Mouse (Mus musculus): ENCODE measurements around the gene Gm26602.

Gene Gm26602

DNA sequence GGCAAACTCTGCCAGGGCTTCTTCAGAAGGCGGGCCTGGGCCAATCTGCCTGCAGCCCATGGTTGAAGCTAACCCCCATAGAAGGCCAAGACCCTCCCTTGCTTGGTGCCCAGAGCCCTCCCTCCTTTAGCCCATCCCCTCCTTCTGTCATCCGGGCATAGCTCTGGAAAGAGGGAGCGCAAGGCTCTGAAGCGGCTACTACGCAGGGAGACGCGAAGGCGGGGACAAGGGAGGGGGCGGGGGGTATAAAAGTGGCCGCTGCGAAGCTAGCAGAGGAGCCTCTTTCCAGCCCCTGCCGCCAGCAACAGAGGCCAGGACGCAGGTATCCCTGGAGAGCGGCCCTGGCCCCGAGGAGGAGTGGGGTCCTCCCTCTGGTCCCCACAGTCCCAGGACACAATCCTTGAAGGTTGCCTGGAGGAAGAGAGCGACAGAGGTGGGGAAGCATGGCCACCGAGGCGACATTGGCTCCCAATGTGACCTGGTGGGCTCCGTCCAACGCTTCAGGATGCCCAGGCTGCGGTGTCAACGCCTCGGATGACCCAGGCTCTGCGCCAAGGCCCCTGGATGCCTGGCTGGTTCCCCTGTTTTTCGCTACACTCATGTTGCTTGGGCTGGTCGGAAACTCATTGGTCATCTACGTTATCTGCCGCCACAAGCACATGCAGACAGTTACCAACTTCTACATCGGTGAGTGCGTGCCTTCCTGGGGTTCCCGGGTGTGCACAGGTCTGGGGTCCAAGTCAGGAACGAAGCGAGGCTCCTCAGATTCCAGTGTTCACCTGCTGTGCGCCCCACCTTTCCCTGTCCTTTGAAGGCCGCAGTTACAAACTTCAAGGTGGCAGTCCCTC is 7.8 kb downstream of the Gm26602 start:
- peak; percentile 54 to 56 for DNase-seq

DNA sequence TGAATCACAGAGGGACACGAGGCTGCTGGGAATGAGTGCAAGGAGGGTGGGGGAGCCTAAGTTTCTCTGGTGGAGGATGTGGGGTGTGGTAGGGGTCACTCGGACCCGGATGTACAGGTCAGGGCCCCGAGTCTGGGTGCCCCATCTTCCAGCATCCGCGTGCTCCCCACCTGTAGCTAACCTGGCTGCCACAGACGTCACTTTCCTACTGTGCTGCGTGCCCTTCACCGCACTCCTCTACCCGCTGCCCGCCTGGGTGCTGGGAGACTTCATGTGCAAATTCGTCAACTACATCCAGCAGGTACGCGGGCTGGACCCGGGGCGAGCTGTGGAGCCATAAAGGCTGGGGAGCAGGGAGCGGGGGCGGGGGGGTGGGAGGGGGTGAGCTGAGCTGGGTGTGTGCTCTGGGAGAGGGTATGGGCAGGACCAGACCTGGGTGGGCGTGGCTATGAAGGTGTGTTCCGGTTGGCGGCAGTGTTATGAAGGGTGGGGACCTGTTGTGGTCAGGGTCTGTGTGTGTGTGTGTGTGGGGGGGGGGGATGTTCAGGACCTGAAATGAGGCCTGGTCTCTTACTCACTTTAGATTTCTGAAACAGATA is 8.7 kb downstream of the Gm26602 start:
- no peak for DNase-seq

DNA sequence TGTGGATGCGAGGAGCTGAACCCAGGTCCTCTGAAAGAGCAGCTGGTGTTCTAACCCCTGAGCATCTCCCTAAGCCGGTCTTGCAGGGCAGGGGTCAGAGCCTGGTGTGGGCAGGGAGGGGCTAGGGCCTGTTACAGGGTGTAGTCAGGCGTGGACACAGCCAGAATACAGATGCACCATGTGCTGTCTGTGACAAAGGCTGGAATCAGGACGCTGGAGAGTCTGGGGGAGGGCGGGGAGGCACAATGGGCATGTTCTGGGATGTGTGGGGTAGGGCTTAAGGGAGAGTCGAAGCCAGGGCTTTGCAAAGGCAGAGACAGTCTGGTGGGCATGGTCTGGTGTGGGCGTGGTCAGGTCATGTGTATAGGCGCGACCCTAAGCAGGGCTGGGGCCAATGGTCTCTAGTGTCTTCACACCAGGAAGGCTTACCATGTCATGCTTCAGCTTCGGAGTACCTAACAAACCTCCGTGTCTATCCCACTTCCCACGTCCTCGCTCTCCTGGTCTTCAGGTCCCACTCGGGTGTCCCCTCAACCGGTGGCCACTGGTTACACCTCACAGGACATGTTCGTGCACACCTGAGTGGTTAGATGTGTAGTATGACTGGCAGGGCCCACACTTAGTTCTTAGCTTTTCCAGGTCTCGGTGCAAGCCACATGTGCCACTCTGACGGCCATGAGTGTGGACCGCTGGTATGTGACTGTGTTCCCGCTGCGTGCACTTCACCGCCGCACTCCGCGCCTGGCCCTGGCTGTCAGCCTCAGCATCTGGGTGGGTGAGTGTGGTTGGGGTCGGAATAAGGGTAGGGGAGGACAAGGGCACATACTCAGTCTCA is 9.6 kb downstream of the Gm26602 start:
- DNase-seq = no peak

DNA sequence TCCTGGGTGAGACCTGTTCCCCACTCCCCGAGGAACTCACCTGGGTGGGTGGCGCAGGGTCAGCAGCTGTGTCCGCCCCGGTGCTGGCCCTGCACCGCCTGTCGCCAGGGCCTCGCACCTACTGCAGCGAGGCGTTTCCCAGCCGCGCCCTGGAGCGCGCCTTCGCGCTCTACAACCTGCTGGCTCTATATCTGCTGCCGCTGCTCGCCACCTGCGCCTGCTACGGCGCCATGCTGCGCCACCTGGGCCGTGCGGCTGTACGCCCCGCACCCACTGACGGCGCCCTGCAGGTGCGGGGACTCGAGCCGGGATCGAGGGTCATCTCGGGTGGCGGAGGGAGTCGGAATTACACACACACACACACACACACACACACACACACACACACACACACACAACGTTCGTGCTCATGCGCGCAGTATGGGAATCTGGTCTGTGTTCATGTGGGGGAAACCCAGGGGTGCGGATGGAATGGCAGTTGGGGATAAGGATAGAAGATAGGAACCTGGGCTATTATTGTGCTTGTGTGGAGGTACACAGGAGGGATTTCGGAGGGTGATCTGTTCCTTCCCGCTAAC is 10.4 kb downstream of the Gm26602 start, which contains the start of gene R3hdm4:
Gene R3hdm4 (minus strand): TSS at position 251 of the 578 bp plus-strand sequence.
- DNase-seq = peak in 1 of 2 experiments; percentile 50

DNA sequence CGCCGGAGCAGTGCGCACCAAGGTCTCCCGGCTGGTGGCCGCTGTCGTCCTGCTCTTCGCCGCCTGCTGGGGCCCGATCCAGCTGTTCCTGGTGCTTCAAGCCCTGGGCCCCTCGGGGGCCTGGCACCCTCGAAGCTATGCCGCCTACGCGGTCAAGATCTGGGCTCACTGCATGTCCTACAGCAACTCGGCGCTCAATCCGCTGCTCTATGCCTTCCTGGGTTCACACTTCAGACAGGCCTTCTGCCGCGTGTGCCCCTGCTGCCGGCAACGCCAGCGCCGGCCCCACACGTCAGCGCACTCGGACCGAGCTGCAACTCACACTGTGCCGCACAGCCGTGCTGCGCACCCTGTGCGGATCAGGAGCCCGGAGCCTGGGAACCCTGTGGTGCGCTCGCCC is 10.9 kb downstream of the Gm26602 start:
- DNase-seq = peak in 1 of 2 experiments; percentile 56

DNA sequence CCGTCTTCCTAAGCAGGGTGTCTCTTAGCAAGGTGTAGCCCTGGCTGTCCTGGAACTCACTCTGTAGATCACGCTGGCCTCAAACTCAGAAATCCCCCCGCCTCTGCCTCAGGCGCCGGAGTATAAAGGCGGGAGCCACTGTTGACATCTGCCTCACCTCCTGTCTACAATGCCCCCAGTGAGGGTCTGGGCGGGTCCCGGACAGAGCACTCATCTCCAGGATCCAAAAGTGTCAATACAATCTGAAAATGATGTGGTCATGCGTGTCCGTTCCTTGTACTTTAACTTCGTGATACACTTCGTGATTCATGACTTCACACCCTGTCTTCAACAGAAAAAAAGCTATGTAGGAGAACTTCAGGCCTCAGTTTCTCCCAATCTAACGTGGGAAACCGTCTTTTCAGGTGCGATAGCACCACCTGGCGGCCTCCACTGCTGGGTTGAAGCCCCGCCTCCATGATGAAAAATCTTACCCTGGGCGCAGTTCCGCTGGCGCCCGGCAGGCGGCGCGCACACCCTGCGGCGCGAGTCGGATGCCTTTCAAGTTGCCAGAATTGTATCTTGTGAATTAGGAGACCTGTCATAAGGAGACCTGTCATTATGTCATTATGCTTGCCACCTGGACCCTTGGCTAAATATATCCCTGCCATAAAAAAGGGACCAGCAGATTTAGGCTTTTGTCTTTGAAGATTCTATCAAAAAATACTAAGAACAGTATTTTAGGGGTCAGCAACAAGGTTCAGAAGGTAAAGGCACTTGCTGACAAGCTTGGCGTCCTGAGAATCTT is 14.5 kb downstream of the Gm26602 start:
- peak; percentile 88 to 99 for DNase-seq

DNA sequence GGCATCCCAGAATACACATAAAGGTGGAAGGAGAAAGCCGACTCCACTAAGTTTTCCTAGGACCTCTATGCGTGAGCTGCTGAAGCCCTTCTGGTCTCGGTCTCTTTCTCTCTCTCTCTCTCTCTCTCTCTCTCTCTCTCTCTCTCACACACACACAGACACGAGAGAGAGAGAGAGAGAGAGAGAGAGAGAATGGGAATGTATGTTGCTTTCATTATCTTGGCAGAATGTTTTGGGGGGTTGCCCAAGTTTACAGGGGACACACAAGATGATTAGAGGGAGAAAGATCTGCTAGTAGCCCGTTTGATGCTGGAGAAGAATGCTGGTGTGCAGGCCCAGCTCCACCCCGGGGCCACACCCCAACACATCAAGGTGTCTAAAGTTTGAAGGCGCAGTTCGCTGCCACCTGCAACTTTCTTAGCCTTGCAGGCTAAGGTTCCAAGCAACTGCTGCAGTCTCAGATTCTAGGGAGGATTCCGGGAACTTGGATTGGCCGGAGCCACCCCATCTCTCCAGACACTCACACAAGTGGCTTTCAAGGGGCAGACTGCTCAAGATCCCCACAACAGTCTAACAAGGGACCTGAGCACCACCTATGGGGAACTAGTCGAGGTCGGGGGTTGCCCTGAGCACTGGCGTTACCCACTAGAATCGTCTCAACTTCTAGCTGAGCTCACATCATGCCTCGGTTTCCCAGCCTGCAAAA is 15.3 kb downstream of the Gm26602 start:
- DNase-seq = no peak

DNA sequence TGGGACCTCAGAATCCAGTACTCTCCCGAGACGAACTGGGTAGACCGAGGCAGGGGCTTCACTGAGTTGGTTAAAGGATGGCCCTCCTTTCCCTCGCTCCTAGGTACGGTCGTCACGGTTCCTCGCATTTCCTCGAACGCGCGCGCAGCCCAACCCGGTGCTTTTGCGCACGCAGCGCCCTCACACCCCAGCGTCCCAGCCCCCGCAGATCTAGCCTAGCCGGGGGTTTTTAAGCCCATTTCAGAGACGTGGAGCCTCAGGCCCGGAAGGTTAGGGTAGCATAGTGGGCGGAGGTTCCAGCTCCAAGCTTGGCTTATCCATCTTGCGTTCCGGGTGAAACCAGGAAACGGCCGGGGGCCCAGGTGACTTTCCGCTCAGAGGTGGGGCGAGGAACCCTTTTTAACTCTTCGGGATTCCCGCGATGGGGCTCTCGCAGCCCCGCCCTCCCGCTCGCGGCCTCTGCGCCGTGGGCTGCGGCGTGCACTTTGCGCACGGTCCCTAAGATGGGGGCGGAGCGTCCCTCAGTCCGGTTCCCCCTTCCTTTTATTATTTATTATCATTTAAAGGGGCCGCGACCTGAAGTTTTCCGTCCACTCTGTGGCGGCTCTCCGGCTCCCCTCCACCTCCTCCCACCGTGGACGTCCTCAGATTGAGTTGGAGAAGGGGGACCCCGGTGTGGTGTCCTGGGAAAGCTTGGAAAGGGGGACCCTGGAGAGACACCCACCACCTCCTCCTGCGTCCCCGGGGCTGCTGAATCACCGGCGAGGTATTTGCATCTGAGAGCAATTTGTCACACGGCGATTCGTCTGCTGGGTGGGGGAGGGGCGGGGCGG is 16.1 kb downstream of the Gm26602 start, which contains the start of gene Arid3a:
Gene Arid3a (plus strand): TSS at position 553 of the 833 bp plus-strand sequence.
- DNase-seq = peak; percentile 90 to 93

DNA sequence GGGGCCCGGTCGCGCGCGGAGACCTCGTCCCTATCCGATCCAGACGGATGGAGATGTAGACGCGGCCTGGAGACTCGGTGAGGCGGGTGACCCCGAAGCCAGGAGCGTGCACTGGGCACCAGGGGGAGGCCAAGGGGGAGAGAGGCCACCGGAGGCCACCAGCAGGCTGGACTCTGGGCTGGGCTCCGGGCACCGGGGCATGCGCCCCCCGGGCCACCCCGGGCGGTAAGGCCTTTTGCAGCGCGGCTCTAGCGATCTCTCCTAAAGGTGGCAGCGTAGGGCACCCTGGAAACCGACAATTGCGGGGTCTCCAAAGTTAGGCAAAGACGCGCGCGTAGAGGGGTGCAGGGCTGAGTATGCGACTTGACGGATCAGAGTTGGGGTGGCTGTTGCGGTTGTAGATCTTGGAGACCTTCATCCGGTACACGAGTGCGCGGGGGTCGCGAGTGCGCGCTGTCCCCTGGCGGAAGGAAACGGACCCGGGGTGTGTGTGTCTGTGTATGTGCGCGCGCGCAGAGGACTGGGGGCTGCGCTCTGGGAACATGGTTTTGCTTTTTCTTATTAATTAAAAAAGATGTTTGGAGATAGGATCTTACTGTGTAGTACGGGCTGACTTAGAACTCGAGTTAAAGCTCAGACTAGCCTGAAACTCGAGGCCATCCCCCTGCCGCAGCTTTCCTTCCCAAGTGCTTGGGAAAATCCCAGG is 16.8 kb downstream of the Gm26602 start:
- DNase-seq = peak; percentile 52 to 63

DNA sequence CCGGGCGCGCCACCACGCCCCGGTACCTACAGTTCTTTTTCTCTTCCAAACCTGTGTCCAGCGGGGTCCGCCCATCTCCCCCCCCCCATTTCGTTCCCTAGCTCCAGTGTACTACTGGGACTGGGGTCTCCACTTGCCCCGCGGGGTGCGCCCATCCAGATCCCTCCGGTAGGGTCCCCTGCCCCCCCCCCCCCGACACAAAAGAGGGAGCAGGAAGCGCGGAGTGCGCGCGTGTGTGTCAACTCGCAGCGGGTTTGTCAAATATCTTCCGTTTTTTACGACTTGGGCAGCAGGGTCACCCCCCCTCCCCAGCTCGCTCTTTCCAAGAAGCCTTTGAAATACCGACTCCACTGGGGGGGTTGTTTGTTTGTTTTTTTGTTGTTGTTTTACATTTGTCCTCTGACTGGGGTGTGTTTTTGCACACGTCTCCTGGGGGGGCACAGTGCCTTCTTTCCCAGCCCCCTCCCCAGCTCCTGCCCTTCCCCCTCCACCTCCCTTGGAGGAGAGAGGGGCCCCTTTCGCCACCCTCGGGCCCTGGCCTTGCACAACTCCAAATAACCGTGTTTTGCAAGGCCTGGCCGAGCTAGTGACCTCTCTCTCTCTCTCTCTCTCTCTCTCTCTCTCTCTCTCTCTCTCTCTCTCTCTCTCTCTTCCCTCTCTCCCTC is 17.5 kb downstream of the Gm26602 start:
- peak in 1 of 2 experiments; percentile 40 for DNase-seq

DNA sequence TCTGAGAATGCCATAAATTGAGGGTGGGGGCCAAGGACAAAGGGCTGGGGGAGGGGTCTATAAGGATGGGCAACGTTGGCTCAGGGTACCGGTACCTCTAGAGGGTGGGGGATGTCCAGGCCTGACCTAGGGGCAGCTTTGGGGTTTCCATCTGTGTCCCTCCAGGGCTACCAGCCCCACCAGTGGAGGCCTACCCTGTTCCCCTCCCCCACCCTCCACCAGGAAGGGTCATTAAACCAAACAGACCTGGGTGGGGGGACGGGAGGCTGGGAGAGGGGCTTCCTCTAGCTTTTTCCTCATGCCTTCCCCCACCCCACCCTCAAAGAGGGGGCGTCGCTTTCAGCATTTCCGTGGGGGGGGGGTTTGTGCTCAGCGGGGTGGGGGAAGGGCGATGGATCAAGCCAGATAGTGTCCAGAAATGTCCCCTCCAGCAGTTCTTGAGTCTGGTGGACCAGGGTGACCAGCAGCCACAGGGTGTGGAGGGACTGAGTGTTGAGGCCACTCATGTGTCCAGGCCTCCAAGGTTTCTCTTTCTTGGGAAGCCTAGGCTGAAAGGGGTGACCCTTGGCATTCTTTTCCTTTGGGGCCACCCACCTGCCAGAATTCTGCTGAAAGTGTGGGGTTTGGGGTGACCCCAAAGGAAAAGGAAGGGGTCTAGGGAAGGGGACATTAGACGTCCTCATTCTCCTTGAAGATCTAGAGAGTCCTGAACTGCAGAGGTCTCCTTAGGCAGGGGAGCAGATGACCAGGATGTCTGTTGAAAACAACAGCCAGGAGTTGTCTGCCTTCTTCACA is 18.4 kb downstream of the Gm26602 start:
- no peak for DNase-seq

DNA sequence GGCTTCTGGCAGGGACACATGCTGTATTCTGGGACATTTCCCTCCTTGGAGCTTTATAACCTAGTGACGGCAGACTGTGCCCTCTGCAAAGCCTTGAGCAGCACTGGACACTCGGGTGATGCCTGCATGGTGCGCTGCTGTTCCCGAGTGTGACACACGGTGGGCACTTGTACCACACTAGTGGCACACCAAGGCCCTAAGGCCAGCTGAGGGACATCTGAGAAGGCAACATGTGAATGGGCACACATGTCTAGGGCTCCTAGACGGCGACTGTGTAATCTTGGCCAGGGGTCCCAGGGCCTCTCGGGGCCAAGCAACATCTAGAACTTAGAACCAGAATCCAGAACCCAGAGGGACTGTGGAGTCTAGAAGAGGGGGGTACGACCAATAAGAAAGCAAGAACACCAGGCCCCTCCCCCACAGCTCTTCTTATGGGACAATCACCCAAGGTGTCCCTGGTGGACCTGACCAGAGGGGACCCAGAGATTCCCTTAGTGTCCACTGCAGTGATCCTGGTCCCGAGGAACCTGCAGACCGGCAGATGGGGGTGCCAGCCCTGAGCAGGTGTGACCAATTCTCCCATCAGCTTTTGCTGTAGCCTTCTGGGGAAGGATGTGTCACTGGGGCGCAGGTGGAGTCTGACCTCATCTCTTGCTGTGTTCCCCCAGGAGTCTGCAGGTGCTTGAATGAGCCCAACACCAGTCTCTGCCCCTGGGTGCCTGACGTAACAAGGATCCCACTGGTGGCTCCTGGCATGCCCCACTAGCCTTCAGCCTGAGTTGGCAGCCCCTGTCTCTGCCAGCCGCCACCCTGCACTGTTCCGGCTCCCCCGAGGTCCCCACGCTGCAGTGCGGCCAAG is 19.5 kb downstream of the Gm26602 start:
- no peak for DNase-seq

DNA sequence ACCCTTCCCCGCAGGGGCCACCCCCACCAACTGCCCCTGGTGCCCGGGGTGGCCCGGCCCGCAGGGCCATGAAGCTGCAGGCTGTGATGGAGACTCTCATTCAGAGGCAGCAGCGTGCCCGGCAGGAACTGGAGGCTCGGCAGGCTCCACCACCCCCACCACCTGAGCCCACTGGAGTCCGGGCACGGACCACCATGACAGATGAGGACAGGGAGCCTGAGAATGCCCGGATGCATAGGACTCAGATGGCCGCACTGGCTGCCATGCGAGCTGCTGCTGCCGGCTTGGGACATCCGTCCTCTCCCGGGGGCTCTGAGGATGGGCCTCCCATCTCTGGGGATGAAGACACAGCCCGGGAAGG is 20.1 kb downstream of the Gm26602 start:
- DNase-seq = peak in 1 of 2 experiments; percentile 4

DNA sequence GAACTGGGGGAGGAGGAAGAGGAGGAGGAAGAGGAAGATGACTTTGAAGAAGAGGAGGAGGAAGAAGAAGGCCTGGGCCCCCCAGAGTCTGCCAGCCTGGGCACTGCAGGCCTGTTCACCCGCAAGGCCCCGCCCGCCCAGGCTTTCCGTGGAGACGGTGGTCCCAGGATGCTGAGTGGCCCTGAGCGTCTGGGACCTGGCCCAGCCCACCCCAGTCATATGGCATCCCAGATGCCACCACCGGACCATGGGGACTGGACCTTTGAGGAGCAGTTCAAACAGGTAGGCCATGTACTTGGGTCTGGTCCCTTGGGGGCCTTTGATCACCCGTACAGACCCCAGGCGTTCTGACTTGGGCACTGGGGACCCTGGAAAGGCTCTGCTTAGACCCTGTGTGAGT is 21.1 kb downstream of the Gm26602 start:
- DNase-seq = peak in 1 of 2 experiments; percentile 4

DNA sequence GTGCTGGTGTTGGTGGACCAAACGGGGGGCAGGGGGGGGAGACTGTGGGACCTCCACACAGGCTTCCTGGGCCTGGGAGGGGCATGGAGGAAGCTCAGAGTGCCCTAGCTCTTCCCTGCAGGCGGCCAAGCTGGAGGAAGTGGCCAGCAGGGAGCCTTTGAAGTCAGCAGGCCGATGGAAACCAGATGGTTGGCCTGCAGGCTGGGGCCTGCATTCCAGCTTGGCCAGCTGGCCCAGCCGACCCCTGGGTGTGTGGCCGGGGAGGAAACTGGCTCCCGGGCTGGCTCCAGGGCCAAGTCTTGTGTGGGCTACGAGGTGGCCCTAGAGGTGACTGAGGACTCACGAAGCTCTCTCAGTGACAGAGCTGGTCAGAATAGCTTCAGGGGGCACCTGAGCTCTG is 22.1 kb downstream of the Gm26602 start:
- DNase-seq = peak; percentile 64 to 67

DNA sequence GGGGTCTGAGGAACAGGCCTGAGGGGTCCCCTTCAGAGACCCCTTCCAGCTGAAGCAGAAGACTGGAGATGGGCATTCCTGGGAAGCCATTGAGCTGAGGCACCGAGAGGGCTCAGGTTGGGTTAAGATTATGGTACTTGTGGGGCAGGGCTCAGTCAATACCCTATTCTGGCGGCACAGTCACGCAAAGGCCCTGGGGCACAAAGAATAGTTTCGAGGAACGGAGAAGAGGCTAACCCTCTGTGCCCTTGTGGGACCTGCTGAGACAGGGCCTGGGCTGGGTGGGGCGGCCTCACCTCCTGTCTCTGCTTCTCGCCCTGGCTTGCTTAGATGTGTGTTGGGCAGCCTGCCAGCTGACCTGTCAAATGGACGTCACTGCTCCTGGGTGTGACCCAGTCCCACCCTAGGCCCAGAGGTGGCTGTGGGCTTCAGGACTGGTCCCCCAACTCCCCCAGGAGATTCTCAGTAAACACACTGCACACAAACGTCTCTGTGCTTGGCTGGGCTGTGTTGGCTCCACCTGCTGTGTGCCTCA is 22.6 kb downstream of the Gm26602 start:
- peak; percentile 24 to 49 for DNase-seq

DNA sequence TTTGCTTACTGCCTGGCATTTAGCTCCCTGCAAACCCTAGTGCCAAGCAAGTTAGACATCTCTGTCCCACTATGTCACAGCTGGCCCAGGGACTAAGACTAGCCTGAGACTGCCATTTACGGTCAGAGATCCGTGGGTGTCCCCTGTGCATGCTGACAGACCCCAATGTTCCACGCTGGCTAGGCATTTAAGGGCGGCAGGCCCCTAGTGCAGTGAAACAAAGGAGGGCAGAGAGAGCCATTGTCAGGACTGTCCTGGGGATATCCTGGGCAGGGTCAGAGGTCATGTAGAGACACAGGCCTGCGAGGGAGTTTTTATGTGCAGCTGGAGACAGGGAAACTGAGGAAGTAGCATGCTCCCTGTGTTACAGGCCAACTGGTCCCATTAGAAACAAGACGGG is 23.2 kb downstream of the Gm26602 start:
- DNase-seq = no peak

Measured in cerebellum, adult 18-20 months (tissue).